Mouse (Mus musculus): ENCODE data around the gene Spef2. TPM values are rescaled to one million over a fixed set of nuclear protein-coding genes. Genes with fewer than 3 reads are reported as not detected.
"Not testable (repeated sequence)": the region's sequence is repeated elsewhere in the genome, so short reads cannot be mapped to it uniquely, and the experiment has no call there.

Gene Spef2
- polyA plus RNA-seq, 1 experiment from 2014 or later = 1.8 TPM

DNA sequence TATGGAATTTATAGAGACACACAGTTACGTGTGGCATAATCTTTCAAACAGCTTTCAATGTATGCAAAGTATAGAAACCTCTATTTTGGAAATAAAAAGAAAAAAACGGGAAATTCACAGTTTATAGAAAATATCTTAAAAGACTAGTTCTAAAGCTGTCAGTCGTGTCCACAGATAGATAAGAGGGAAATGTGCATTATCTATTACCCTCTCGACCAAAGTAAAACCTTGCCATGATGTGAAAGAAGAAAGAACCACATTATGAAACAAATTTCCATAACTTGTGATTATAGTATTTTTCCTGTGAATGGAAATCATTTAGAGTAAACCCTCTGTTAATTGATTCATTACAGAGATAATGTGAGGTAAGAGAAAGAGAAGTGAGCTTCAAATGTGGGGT, 65.2 kb downstream of the Spef2 start:
- no peak for ATAC-seq
- 85% methylated on average over 4 of the region's 4 CpGs for WGBS

DNA sequence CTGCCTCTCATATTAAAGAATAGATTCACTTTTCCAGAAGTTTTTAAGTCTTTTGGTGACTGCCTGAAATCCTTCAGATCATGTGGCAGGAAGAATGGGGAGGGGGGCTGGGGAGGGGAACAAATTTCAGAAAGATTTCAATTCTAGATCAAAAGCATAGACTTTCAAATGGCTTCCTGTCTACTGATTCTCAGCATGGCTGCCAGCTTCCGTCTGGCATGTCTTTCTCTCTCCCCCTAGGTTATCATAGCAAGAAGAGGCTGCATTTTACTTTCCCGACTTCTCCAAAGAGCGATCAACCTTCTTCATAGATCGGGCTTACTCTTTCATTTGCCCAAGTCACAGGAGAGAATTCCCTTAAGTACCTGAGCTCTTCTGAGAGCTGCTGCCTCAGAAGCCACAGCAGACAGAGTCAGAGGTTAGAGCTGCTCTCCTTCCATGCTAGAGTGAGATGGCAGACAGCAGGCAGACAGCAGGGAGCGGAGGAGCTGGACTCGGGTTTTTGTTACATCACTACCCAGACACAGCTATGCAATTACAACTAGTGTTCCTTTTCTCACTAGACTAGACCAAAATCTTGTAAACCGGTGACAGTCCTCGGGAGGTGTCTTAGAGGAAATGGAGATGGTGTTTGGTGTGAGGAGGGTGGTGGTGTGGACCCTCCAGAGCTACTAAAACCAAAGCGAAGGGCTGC, 71.2 kb downstream of the Spef2 start:
- no peak overlapping the region for H3K9ac ChIP-seq (ENCODE audit: low read length)
- no peaks in the 10 kb centered on the region for H3K27me3 ChIP-seq (replicated peaks; ENCODE audit: control insufficient read depth, insufficient read depth, low read length)
- H3K4me1 ChIP-seq (ENCODE audit: control insufficient read depth, insufficient read depth, low read length) = no peaks in the 10 kb centered on the region
- H3K27ac ChIP-seq (ENCODE audit: low read depth, low read length) = no peak overlapping the region
- no peak overlapping the region for H3K4me2 ChIP-seq (ENCODE audit: low read length)
- DNase-seq (ENCODE audit: low spot score) (no peak), ATAC-seq (no peak)
- WGBS = 81% methylated on average over 9 of the region's 9 CpGs
- no peaks in the 10 kb centered on the region for H3K9me3 ChIP-seq (replicated peaks; ENCODE audit: control insufficient read depth, low read length)
- no peak overlapping the region for H3K4me3 ChIP-seq (ENCODE audit: low read depth, low read length)
- no peaks in the 10 kb centered on the region for H3K36me3 ChIP-seq (ENCODE audit: control insufficient read depth, insufficient read depth, low read length)

More for the DNA sequence above, 65.2 kb downstream of the Spef2 start:
- Histone ChIP-seq H3K4me1 (ENCODE audit: control insufficient read depth, insufficient read depth, low read length) (no peaks in the 10 kb centered on the region), H3K4me3 (ENCODE audit: low read depth, low read length) (no peak overlapping the region), H3K9ac (ENCODE audit: low read length) (no peak overlapping the region), H3K4me2 (ENCODE audit: low read length) (no peak overlapping the region), H3K9me3 (replicated peaks; ENCODE audit: control insufficient read depth, low read length) (no peaks in the 10 kb centered on the region), H3K27me3 (replicated peaks; ENCODE audit: control insufficient read depth, insufficient read depth, low read length) (no peaks in the 10 kb centered on the region), H3K27ac (ENCODE audit: low read depth, low read length) (no peak overlapping the region), H3K36me3 (ENCODE audit: control insufficient read depth, insufficient read depth, low read length) (no peaks in the 10 kb centered on the region)
- DNase-seq (ENCODE audit: low spot score) = no peak

GRCm38 (mm10) chr15:9668575-9668974, 80.1 kb downstream of the Spef2 start:
- Histone ChIP-seq H3K4me3 (ENCODE audit: low read depth, low read length) (no peak overlapping the region), H3K9me3 (replicated peaks; ENCODE audit: control insufficient read depth, low read length) (no peaks in the 10 kb centered on the region), H3K4me2 (ENCODE audit: low read length) (no peak overlapping the region), H3K9ac (ENCODE audit: low read length) (no peak overlapping the region), H3K27me3 (replicated peaks; ENCODE audit: control insufficient read depth, insufficient read depth, low read length) (no peaks in the 10 kb centered on the region), H3K27ac (ENCODE audit: low read depth, low read length) (no peak overlapping the region), H3K4me1 (ENCODE audit: control insufficient read depth, insufficient read depth, low read length) (no peaks in the 10 kb centered on the region), H3K36me3 (ENCODE audit: control insufficient read depth, insufficient read depth, low read length) (no peaks in the 10 kb centered on the region)
- DNase-seq (ENCODE audit: low spot score) (no peak), ATAC-seq (no peak)
- 90% methylated on average over 4 of the region's 4 CpGs for WGBS

GRCm38 (mm10) chr15:9664948-9665347, 83.7 kb downstream of the Spef2 start:
- not testable (repeated sequence) for H3K9ac ChIP-seq (ENCODE audit: low read length); DNase-seq (ENCODE audit: low spot score); H3K27me3 ChIP-seq (replicated peaks; ENCODE audit: control insufficient read depth, insufficient read depth, low read length); H3K4me3 ChIP-seq (ENCODE audit: low read depth, low read length); H3K9me3 ChIP-seq (replicated peaks; ENCODE audit: control insufficient read depth, low read length); H3K4me2 ChIP-seq (ENCODE audit: low read length); H3K4me1 ChIP-seq (ENCODE audit: control insufficient read depth, insufficient read depth, low read length); ATAC-seq; H3K27ac ChIP-seq (ENCODE audit: low read depth, low read length); H3K36me3 ChIP-seq (ENCODE audit: control insufficient read depth, insufficient read depth, low read length)
- WGBS = 95% methylated on average over 2 of the region's 2 CpGs

- H3K4me2 ChIP-seq (ENCODE audit: low read length) = no peak overlapping the region
- no peak for DNase-seq (ENCODE audit: low spot score)
- H3K4me1 ChIP-seq (ENCODE audit: control insufficient read depth, insufficient read depth, low read length) = no peaks in the 10 kb centered on the region
- no peak overlapping the region for H3K4me3 ChIP-seq (ENCODE audit: low read depth, low read length)
- ATAC-seq = no peak
- no peaks in the 10 kb centered on the region for H3K9me3 ChIP-seq (replicated peaks; ENCODE audit: control insufficient read depth, low read length)
- no peak overlapping the region for H3K27ac ChIP-seq (ENCODE audit: low read depth, low read length)
- WGBS = 90% methylated on average over 1 of the region's 1 CpGs
- no peak overlapping the region for H3K9ac ChIP-seq (ENCODE audit: low read length)
- no peaks in the 10 kb centered on the region for H3K27me3 ChIP-seq (replicated peaks; ENCODE audit: control insufficient read depth, insufficient read depth, low read length)
- no peaks in the 10 kb centered on the region for H3K36me3 ChIP-seq (ENCODE audit: control insufficient read depth, insufficient read depth, low read length)
These were observed 87.5 kb downstream of the Spef2 start for GRCm38 (mm10) chr15:9661215-9661614.

- H3K4me2 ChIP-seq (ENCODE audit: low read length) = no peak overlapping the region
- H3K36me3 ChIP-seq (ENCODE audit: control insufficient read depth, insufficient read depth, low read length) = no peaks in the 10 kb centered on the region
- no peaks in the 10 kb centered on the region for H3K4me1 ChIP-seq (ENCODE audit: control insufficient read depth, insufficient read depth, low read length)
- ATAC-seq = no peak
- H3K9me3 ChIP-seq (replicated peaks; ENCODE audit: control insufficient read depth, low read length) = no peaks in the 10 kb centered on the region
- 88% methylated on average over 12 of the region's 12 CpGs for WGBS
- H3K4me3 ChIP-seq (ENCODE audit: low read depth, low read length) = no peak overlapping the region
- no peak overlapping the region for H3K27ac ChIP-seq (ENCODE audit: low read depth, low read length)
- DNase-seq (ENCODE audit: low spot score) = no peak
- H3K27me3 ChIP-seq (replicated peaks; ENCODE audit: control insufficient read depth, insufficient read depth, low read length) = no peaks in the 10 kb centered on the region
- H3K9ac ChIP-seq (ENCODE audit: low read length) = no peak overlapping the region
These were observed 114.2 kb downstream of the Spef2 start for GRCm38 (mm10) chr15:9634471-9634870.

DNA sequence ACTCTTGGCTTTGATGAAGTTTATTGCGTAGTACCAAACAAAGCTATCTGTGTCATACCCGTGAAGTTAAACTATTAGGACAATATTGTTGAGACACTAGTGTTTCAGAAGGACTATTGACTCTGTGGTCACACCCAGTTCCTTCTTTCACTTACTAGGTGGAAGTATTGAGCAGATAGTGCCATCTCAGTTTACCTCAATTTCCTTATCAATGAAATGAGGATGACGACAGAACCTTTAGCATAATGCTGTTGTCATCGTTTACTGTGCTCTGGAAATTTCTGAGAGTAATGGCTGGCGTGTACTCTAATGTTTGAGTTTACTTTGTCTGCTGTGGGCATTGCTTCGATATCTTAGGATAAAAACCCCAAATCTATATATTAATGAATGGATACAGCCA, 117.0 kb downstream of the Spef2 start:
- 93% methylated on average over 6 of the region's 6 CpGs for WGBS
- no peak for ATAC-seq
- H3K4me2 ChIP-seq (ENCODE audit: low read length) = no peak overlapping the region
- no peaks in the 10 kb centered on the region for H3K4me1 ChIP-seq (ENCODE audit: control insufficient read depth, insufficient read depth, low read length)
- no peak overlapping the region for H3K27ac ChIP-seq (ENCODE audit: low read depth, low read length)
- H3K4me3 ChIP-seq (ENCODE audit: low read depth, low read length) = no peak overlapping the region
- no peak overlapping the region for H3K9ac ChIP-seq (ENCODE audit: low read length)
- no peaks in the 10 kb centered on the region for H3K27me3 ChIP-seq (replicated peaks; ENCODE audit: control insufficient read depth, insufficient read depth, low read length)
- no peak for DNase-seq (ENCODE audit: low spot score)
- H3K9me3 ChIP-seq (replicated peaks; ENCODE audit: control insufficient read depth, low read length) = no peaks in the 10 kb centered on the region
- H3K36me3 ChIP-seq (ENCODE audit: control insufficient read depth, insufficient read depth, low read length) = no peaks in the 10 kb centered on the region

DNA sequence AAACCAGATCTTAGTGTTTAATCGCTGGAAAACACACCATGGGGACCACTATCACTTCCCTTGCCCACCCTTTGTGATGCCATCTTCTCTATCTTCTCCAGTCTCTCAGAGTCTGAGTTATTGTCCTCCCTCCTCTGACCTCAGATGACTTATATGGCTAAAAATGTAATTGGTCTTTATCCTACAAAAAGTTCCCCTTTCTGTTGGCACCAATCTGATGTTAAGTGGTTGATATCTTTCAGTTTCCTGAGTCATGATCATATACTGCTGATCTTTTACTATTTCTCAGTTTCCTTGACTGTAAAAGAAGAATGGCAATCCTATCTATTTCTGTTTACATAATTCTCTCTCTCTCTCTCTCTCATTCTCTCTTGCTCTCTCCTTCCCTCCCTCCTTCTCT, 119.0 kb downstream of the Spef2 start:
- Histone ChIP-seq H3K9ac (ENCODE audit: low read length) (no peak overlapping the region), H3K27me3 (replicated peaks; ENCODE audit: control insufficient read depth, insufficient read depth, low read length) (no peaks in the 10 kb centered on the region), H3K9me3 (replicated peaks; ENCODE audit: control insufficient read depth, low read length) (no peaks in the 10 kb centered on the region), H3K4me2 (ENCODE audit: low read length) (no peak overlapping the region), H3K4me1 (ENCODE audit: control insufficient read depth, insufficient read depth, low read length) (no peaks in the 10 kb centered on the region), H3K36me3 (ENCODE audit: control insufficient read depth, insufficient read depth, low read length) (no peaks in the 10 kb centered on the region), H3K27ac (ENCODE audit: low read depth, low read length) (no peak overlapping the region), H3K4me3 (ENCODE audit: low read depth, low read length) (no peak overlapping the region)
- DNase-seq (ENCODE audit: low spot score) (no peak), ATAC-seq (no peak)
- 69% methylated on average over 1 of the region's 1 CpGs for WGBS

DNA sequence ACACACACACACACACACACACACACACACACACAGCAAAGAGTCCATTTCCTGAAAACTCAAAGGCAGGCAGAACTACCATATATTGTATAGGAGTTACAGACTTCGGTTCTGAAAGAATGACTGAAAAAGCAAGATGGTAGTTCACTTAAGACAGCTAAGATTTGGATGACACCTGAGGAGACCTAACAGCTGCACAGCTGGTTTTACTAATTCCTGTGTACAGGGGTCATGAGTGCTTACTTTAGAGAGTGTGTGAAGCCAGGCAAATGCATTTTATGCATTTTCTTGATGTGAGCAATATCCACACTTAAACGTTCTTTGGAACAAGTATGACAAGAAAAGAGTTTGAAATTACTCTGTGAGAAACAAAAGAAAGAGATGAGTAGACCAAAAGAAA, 124.0 kb downstream of the Spef2 start:
- Histone ChIP-seq H3K4me3 (ENCODE audit: low read depth, low read length) (no peak overlapping the region), H3K27ac (ENCODE audit: low read depth, low read length) (no peak overlapping the region), H3K9me3 (replicated peaks; ENCODE audit: control insufficient read depth, low read length) (no peaks in the 10 kb centered on the region), H3K4me1 (ENCODE audit: control insufficient read depth, insufficient read depth, low read length) (no peaks in the 10 kb centered on the region), H3K27me3 (replicated peaks; ENCODE audit: control insufficient read depth, insufficient read depth, low read length) (no peaks in the 10 kb centered on the region), H3K9ac (ENCODE audit: low read length) (no peak overlapping the region), H3K4me2 (ENCODE audit: low read length) (no peak overlapping the region), H3K36me3 (ENCODE audit: control insufficient read depth, insufficient read depth, low read length) (no peaks in the 10 kb centered on the region)
- no peak for ATAC-seq
- DNase-seq (ENCODE audit: low spot score) = no peak
- 69% methylated on average over 2 of the region's 2 CpGs for WGBS
